Mouse (Mus musculus) CD4-positive helper T cell, adult 2 months (primary cell): Measurements from ENCODE around the gene Tnfrsf12a.
A peak's percentile ranks its signal among the peaks of the same experiment; 100 is the strongest.

Experiments used
- DNase-seq: peaks from one replicate; pipeline ENCODE4 v3.0.0-alpha.2; 2012; ENCODE audit warnings: low read depth, missing footprints, low spot score

Tnfrsf12a gene

DNA sequence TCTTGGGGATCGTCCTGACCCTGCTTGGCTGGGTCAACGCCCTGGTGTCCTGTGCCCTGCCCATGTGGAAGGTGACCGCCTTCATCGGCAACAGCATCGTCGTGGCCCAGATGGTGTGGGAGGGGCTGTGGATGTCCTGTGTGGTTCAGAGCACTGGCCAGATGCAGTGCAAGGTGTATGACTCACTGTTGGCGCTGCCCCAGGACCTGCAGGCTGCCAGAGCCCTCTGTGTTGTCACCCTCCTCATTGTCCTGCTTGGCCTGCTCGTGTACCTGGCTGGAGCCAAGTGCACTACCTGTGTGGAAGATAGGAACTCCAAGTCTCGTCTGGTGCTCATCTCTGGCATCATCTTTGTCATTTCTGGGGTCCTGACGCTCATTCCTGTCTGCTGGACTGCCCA lies 3.8 kb upstream of the Tnfrsf12a start:
- no peak for DNase-seq

DNA sequence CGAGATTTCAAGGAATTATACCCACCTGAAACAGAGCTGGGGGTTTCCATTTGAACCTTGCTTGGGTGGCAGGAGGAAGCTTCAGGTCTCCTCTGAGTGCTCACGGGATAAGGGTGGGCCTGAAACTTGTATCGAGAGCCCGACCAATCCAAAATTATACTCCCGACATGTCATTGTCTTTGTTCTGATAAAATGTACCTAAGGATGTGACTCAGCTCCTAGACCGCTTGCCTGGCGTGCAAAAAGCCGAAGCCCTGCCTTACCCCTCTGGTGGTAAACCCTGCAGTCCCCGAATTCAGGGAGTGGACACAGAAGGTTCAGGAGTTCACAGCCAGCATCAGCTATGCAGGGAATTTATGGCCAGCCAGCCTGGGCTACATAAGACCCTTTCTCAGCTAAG lies 3.1 kb upstream of the Tnfrsf12a start:
- no peak for DNase-seq

DNA sequence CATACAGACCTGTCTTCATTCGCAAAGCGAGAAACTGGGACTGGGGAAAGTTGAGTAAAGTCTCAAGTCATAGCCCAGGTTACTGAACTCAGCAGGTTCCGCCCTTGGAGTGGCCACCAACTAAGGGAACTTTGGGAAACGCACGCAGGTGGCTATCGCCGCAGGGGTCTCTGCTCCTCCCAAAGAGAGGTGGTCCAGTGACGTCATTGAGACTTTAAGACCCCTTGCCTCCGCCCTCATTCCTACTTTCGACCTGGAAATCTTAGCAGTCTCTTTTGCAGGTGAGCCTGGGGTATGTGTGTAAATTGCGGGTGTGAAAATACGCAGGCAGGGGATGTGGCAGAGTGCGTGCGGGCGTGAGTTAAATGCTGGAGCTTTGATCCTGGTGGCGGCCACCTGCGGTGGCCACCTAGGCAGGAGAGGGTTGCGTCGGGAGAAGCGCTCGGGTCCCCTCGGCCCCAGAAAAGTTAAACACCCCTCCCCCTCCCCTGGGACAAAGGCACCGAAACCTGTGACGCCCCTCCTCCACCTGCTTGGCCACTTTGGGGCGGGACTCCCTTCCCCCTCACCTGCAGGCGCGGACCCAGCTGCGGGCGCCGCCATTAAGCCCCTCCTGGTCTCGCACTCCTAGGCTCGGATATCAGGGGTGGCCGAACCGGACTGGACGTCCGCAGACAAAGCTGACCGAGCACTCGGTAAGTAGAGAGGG lies 2.0 kb upstream of the Tnfrsf12a start, which contains the start of gene Cldn6:
TSS of gene Cldn6 (plus strand) at position 123 of the 709 bp plus-strand sequence.
- no peak for DNase-seq

DNA sequence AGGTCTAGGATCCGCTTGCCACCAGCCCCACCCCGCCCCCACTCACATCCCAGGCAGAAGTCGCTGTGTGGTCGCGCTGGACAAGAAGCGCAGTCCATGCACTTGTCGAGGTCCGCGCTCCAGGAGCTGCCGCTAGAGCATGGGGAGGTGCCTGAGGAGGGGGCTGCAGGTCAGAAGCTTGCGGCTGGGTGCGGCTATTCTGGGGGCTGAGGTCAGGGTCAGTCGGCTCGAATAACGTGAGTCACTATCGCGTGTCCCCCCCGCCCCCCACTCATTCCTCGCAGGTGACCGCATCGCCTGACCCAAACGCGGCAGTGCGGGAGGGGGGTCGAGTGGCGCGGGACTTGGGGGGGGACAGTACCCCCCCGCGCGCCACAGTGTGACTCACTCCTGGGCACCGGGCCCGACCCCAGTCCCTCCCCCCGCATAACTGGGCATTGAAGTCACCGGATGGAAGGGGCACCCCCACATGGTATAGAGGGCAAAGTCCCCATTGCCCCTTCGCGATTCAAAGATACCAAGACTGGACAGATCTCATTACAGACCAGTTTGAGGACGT lies 716 bp downstream of the Tnfrsf12a start:
- peak; percentile 66 for DNase-seq

DNA sequence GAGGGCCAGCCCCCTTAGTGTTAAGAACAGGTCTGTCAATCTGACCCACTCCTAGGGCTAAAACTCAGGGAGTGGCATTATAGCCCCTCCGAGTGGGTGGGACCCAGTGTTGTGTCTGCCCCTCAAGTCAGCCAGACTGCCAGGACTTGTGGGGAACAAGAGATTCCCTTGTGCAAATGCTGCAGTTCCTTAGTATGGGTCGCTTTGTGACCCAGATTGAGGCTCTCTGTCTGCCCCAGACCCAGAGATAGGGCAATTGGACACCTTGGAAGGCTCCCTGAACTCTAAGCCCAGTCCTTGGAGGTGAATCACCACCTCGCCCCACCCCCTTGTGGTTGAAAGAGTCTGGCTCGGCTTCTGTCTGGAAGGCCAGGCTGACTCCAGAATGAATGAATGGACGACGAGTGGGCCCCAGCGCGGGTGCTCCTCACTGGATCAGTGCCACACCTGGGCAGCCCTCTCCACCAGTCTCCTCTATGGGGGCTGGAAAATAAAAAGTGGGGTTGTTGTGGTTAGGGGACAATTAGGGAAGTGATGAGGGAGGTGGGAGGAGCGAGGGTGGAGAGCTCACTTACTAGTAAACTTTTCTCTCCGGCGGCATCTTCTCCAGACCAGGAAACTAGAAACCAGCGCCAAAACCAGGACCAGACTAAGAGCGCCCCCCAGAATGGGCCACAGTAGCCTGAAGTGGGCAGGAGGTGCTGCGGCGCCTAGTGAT lies 1.5 kb downstream of the Tnfrsf12a start:
- peak; percentile 52 for DNase-seq

DNA sequence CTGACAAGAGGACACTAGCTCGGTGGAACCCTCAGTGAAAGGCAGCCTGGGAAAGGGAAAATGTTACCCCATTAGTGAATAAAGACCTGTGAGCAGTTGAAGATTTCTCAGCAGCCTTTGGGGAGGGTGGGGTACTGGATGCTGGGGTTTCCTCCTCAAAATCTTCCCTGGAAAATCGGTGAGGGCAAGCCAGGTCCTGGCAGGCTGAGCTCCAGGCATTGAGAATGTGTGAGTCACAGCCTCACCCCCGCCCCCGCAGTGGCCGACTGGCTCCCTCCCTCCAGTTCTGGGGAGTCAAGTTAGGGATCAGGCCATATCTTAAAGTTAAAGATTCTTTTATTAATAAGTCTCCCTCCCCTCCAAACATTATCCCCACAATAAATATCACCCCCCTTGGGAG lies 2.1 kb downstream of the Tnfrsf12a start:
- DNase-seq, result no peak

DNA sequence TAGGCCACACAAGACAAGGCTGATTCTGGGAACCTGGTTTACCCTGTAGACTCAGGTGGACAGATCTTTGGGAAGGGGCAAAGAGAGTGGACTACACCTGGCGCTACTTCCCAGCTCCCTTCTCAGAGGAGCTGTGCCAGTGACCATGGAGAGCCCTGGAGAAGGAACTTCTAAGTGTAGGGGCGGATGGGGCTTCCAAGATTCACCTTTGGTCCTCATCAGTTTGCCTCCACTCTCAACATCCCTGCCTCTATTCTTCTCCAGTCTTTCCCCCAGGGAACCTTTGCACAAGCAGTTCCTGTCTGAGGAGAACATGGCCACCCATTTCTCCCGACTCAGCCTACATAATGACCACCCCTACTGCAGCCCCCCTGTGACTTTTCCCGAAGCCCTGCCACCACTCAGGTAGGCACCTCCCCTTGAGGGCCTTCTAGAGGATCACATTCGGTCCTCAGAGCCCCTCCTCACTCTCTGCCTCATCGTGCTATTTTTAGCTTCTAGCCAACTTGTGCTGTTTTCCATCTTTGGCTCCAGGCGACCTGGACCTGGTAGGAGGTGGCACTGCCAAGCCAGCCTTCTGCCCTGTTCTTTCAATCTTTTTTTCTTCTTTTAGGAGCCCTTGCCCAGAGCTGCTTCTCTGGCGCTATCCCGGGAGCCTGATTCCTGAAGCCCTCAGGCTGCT lies 2.9 kb downstream of the Tnfrsf12a start:
- no peak for DNase-seq

DNA sequence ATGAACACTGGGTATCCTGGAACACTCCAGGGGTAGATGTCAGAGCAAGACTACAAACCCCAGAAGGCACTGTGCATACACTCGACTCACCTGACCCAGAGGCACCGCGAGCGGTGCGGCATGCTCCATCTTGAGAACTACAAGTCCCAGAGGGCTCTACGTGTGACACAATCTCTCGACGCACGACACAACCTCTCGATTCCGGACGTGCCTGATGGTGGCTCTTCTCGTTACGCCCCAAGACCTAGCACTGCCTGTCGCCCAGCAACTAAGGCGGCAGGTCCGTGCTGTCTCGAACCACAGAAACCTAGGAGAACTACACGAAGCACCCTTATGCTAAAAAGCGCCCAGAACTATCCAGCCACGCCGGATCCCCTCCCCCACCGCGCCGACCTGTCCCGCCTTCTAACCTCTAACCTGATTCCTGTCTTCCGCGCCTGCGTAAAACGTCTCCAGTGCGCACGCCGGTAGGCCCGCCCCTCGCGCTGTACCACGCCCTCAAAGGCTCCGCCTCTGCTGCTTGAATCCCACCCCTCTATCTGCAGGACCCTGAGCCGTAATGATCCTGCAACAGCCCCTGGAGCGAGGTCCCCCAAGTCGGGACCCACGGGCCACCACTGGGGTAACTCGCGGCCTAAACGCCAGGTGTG lies 3.7 kb downstream of the Tnfrsf12a start, which contains the start of the genes Hcfc1r1 and Thoc6:
TSS of gene Hcfc1r1 (plus strand) at position 173 of the 650 bp plus-strand sequence.
TSS of gene Thoc6 (minus strand) at position 459 of the 650 bp plus-strand sequence.
- DNase-seq, result peak; percentile 97

DNA sequence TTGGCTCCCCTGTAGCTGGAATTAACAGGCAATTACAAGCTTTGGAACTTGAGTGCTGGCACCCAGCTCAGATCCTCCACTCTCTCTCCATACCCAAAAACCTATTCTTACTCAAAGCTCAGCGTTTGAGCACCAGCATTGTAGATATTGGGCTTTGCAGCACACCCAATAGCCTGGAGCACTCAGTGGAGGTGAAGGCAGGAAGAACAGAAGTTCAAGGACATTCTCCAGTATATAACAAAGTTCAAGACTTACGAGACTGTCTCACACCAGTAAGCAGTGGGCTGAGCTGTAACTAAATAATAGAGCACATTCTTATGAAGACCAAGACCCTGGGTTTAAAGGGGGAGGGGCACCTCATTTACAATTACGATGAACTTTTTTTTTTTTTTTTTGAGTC lies 4.5 kb downstream of the Tnfrsf12a start:
- no peak for DNase-seq

DNA sequence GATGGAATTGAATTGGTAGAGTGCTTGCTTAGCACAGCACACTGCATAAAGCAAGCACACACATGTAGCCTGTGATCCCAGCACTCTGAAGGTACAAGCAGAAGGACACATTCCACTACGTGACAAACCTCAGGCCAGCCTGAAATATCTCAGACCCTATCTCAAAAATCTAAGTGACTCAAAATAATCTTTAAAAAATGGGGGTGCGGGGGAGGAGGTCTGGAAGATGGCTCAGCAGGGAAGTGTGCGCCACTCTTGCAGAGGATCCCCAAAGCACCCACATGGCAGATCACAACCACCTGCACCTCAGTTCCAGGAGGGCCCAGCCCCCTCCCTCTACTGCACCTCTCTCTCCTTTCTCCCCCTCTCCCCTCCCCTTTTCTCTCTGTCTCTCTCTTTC lies 5.7 kb downstream of the Tnfrsf12a start:
- no peak for DNase-seq

DNA sequence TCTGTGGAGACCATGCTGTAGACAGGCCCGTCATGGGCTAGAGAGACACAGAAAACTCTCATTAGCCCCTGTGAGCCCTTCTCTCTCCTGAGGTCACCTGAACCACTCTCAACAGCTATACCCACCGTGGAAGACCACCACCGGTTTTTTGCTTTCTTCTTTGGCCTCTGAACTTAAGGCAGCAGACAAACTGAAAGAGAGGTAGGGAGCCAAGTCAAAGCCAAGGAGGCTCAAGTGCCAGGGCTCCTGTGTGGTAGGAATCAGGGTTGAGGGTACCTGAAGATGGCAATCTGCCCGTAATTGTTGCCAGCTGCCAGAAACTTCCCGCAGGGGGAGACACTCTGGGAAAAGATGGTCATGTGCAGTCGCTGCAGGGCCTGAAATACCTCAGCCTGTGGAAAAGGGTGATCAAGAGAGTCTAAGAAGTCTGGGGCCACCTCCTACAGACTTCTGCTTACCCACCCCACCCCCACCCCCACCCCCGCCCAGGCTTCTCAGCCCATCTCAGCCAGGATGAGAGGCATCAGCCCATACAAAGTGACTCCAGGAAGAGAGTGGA lies 6.7 kb downstream of the Tnfrsf12a start:
- no peak for DNase-seq

DNA sequence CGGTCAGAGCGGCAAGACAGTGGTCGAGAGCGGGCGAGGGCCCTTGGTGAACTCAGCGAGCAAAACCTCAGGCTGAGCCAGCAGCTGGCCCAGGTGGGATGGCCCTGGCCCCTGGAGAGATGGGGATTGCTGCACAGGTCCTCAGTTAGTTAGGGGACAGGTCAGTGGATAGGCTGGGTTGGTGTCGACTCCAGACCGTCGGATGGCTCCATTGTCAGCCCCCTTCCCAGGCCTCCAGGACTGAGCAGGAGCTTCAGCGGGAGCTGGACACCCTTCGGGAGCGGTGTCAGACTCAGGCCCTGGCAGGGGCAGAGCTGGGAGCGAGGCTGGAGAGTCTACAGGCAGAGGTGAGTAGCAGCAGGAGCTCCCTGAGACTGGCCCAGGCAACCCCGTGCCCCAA lies 11.8 kb downstream of the Tnfrsf12a start:
- no peak for DNase-seq

DNA sequence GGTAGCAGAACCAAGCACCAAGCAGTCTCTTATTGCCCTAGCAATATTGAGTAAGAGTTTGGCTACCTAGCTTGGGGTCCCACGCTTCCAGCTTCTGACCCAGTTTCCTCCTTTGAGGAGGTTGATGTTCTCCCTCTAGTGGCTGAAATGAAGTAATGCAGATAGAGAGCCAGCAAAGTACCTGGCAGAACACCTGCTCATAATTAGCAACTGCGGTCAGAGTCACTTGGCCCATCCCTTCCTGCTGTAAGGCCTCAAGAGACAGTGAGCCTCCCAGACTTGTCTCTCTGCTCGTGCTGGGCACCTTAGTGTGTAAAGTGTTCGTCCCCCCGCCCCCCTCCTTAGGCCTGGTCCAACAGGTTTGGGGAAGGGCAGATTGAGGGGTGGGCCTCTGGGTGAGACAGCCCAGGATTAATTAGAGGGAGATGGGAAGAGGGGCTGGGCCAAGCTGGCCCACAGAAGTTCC lies 12.7 kb downstream of the Tnfrsf12a start:
- DNase-seq, result peak; percentile 61

DNA sequence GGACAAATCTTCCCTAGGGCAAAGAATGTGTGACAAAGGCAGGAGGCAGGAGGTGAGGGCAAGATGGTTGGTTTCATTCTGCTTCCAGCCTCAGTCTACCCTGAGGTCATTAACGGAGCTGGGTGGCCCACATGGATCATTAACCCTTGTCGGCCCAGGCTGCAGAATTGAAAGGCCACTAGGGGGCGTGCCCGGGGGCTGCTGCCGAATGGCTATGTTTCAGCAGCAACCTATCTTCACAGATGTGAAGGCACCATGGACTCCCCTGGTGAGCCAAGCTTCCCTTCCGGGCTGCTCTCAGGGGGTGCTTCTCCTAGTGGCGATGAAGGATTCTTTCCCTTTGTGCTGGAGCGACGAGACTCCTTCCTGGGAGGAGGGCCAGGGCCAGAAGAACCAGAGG lies 15.7 kb downstream of the Tnfrsf12a start:
- DNase-seq, result peak; percentile 31

DNA sequence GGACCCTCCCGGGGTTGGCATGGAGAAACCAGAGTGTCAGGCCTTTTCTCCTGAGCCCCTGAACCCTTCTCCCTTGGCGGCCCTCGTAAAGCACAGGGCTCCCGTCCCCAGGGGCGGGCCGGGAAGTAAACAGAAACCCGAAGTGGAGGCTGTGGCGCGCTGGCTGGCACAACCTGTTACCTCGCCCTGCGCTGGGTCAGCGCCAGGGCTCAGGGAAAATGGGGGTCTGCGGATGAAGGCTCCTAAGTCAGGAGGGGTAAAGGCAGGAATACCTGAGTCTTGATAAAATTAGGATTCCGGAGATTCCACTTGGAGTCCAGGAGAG lies 16.4 kb downstream of the Tnfrsf12a start:
- DNase-seq, result no peak

DNA sequence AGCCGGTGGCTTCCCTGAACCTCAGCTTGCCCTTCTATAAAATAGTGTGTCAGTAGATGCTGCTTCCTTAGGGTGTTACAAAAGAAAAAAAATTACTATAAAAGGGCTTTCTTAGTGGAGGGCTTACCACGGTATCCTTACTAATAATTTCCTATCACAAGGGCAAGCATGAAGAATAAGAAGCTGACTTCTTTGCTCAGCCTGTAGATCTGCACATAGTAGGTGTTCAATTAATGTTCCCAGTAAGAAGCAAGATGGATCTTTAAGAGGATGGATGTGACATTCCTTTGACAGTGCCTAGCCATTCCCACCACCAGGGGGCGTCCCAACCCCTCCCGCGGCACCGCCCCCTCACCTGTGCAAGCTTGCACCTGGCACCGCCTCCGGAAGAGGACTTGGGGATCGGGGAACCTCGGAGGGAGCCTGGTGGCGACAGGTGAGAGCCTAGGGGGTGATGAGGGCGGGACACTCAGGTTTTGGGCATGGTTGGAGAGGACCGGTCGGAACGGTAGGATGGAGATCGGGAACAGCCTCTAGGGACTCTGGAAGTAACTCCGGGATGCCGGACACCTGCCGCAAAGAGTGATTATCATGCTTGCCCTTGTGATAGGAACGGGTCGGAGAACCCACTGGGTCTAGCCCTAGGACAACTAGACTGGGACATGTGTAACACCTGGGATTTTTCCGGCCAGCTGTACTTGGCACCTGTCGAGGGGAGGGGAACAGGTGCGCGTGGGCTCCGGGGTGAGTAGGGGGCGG lies 17.0 kb downstream of the Tnfrsf12a start, which contains the start of gene Bicdl2:
TSS of gene Bicdl2 (plus strand) at position 390 of the 759 bp plus-strand sequence.
- DNase-seq, result peak; percentile 59

DNA sequence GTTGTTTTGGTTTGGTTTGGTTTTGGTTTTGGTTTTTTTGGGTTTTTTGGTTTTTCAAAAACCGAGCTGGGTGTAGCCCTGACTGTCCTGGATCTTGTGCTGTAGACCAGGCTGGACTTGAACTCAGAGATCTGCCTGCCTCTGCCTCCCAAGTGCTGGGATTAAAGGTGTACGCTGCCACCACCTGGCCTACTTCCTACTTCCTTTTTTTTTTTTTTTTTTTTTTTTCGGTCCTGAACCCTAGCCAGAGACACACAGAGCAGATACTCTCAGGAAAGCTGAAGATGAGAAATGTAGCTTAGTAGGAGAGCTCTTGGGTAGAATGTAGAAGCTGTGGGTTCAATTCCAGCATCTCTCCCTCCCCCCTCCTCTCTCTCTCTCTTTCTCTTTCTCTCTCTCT lies 18.8 kb downstream of the Tnfrsf12a start:
- DNase-seq, result no peak

DNA sequence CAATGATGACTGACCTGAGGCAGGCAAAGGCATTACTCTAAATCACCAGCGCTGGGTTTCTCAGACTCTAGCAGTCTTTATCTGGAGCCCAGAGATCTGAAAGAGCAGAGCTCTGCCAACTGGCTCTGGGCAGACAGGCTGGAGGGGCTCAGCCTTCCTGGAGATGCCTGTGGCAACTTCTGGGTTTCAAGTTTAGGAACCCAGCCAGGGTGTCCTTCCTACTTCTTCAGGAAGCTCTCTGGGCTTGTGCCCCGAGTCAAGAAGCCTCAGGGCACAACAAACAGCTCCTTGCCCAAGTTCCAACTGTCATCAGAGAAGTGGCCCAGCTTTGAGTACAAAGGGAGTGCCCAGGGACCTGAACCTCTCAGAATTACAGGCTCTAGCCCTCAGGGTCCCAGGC lies 22.9 kb downstream of the Tnfrsf12a start:
- no peak for DNase-seq

DNA sequence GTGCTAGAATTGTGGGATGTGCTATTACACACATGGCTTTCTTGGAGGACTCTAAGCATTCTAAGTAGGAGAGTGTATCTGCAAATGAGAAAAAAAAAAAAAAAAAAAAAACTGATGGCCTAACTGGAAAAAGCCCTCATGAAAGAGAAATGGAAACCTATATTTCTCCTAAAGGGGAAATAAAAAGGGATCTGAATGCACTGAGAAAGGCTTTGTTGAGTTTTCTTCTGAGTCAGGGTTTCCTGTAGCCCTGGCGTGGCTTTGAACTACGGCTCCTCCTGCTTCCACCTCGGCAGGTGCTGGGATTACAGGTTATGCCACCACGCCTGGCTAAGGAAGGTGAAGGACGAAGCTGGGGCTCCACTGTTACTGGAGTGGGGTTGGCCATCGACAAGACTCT lies 23.3 kb downstream of the Tnfrsf12a start:
- DNase-seq, result no peak

DNA sequence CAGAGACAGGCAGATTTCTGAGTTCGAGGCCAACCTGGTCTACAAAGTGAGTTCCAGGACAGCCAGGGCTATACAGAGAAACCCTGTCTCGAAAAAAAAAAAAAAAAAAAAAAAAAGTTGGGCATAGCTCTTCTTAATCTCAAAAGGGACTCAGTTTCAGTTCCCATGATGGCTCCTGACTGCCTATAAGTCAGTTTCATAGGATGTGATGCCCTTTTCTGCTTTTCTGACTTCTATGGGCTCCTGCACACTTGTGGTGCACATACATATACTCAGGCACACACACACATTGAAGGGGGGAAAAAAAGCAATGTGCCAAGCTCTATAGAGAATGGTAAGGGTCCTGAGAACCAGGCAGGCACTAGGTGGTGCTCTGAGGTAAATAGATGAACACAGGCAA lies 23.9 kb downstream of the Tnfrsf12a start:
- no peak for DNase-seq
